Mouse (Mus musculus) bone marrow macrophage, adult 2 months (primary cell): ENCODE results near the gene Zfp599.

ENCODE experiments used
- CTCF ChIP-seq: IDR thresholded peaks from 2 replicates; pipeline ENCODE4 v1.5.1; 2012; ENCODE audit warnings: low read depth, mild to moderate bottlenecking, low read length, moderate library complexity
- POLR2A ChIP-seq: IDR thresholded peaks from 2 replicates; pipeline ENCODE4 v1.6.1; 2012; ENCODE audit warnings: mild to moderate bottlenecking, low read depth, low read length, borderline replicate concordance

- TF ChIP-seq POLR2A (no peak), CTCF (no peak)
Observed at GRCm38 (mm10) chr9:22260092-22260422, 362 bp upstream of the Zfp599 start.
